Mouse (Mus musculus) limb, embryonic 10.5 days (tissue): ENCODE data around the gene Wipf1. TPM values are rescaled to one million over a fixed set of nuclear protein-coding genes. Genes with fewer than 3 reads are reported as not detected.

Source experiments
- DNase-seq: peaks from one replicate; pipeline ENCODE4 v3.0.0-alpha.2; 2017; ENCODE audit warnings: low spot score
- H3K27ac ChIP-seq: fragments of 300-500 bp; sonication (generic); 2 replicates; pipeline ENCODE4 v1.5.1; 2016; ENCODE audit warnings: mild to moderate bottlenecking
- H3K27me3 ChIP-seq: fragments of 300-500 bp; sonication (generic); 2 replicates; pipeline ENCODE4 v1.6.1; 2016; ENCODE audit warnings: low read depth, mild to moderate bottlenecking; ENCODE audit not compliant: poor library complexity, severe bottlenecking
- H3K36me3 ChIP-seq: fragments of 300-500 bp; sonication (generic); 2 replicates; pipeline ENCODE4 v1.6.1; 2016; ENCODE audit warnings: mild to moderate bottlenecking, moderate library complexity
- H3K4me1 ChIP-seq: fragments of 300-500 bp; sonication (generic); 2 replicates; pipeline ENCODE4 v1.6.1; 2016
- H3K4me3 ChIP-seq: fragments of 300-500 bp; sonication (generic); 2 replicates; pipeline ENCODE4 v1.5.1; 2016; ENCODE audit warnings: mild to moderate bottlenecking, moderate library complexity
- H3K9me3 ChIP-seq: fragments of 300-500 bp; sonication (generic); replicated peaks from 2 replicates; pipeline ENCODE4 v1.6.1; 2016; ENCODE audit warnings: mild to moderate bottlenecking
- WGBS: fragments of 180-500 bp; shearing (Covaris S2); methylation state at CpG from one replicate; pipeline ENCODE4 v1.1.7; 2016; 5-methylcytosine and 5-hydroxymethylcytosine counted together
- polyA plus RNA-seq: library from polyadenylated mRNA; unstranded; fragments of >200 nt; fragmentation: Nextera tagmentation; extraction: Ambion mirVana; gene quantifications from 2 replicates; pipeline ENCODE4 v1.2.1, GENCODE M21; 2016

The Wipf1 gene
- polyA plus RNA-seq, 1 experiment from 2014 or later: 14.2 TPM

- Histone ChIP-seq H3K36me3 (peaks cover 22% of the 10 kb centered on the region), H3K4me3 (0 out of 2 replicates have a peak overlapping the region, but pooled peaks have one; percentile 11), H3K27me3 (no peaks in the 10 kb centered on the region), H3K27ac (peak overlapping the region; percentile 79), H3K4me1 (peaks cover 64% of the 10 kb centered on the region), H3K9me3 (no peaks in the 10 kb centered on the region)
- DNase-seq: peak; percentile 61
- WGBS: 37% methylated on average over 16 of the region's 16 CpGs
Measured at GRCm38 (mm10) chr2:73495617-73496328, 33.8 kb downstream of the Wipf1 start.

- Histone ChIP-seq H3K9me3 (no peaks in the 10 kb centered on the region), H3K27me3 (no peaks in the 10 kb centered on the region), H3K4me1 (peaks cover 70% of the 10 kb centered on the region), H3K36me3 (peaks cover 15% of the 10 kb centered on the region; the same call in 1 of the 2 replicates), H3K4me3 (no peak overlapping the region), H3K27ac (peak overlapping the region; percentile 66)
- DNase-seq: no peak
- 62% methylated on average over 3 of the region's 3 CpGs for WGBS
Measured at GRCm38 (mm10) chr2:73493517-73493916, 36.0 kb downstream of the Wipf1 start.

- peak overlapping the region; percentile 65 for H3K27ac ChIP-seq
- 0 out of 2 replicates have a peak, but pooled peaks cover 5% of the 10 kb centered on the region for H3K36me3 ChIP-seq
- no peak overlapping the region for H3K4me3 ChIP-seq
- no peaks in the 10 kb centered on the region for H3K27me3 ChIP-seq
- WGBS: 68% methylated on average over 9 of the region's 9 CpGs
- DNase-seq: no peak
- H3K4me1 ChIP-seq: peaks cover 68% of the 10 kb centered on the region
- H3K9me3 ChIP-seq: no peaks in the 10 kb centered on the region
Measured at GRCm38 (mm10) chr2:73491442-73492241, 37.9 kb downstream of the Wipf1 start.

GRCm38 (mm10) chr2:73490466-73490865 lies 39.1 kb downstream of the Wipf1 start:
- 0 out of 2 replicates have a peak overlapping the region, but pooled peaks have one; percentile 30 for H3K27ac ChIP-seq
- H3K36me3 ChIP-seq: 0 out of 2 replicates have a peak, but pooled peaks cover 5% of the 10 kb centered on the region
- no peaks in the 10 kb centered on the region for H3K9me3 ChIP-seq
- peaks cover 68% of the 10 kb centered on the region for H3K4me1 ChIP-seq
- H3K27me3 ChIP-seq: no peaks in the 10 kb centered on the region
- 85% methylated on average over 1 of the region's 1 CpGs for WGBS
- no peak for DNase-seq
- no peak overlapping the region for H3K4me3 ChIP-seq

GRCm38 (mm10) chr2:73486120-73486601 lies 43.4 kb downstream of the Wipf1 start:
- Histone ChIP-seq H3K36me3 (peaks cover 10% of the 10 kb centered on the region; the same call in 1 of the 2 replicates), H3K9me3 (no peaks in the 10 kb centered on the region), H3K27ac (peak overlapping the region; percentile 78; the same call in 1 of the 2 replicates), H3K27me3 (no peaks in the 10 kb centered on the region), H3K4me1 (peaks cover 63% of the 10 kb centered on the region), H3K4me3 (no peak overlapping the region)
- no peak for DNase-seq
- 84% methylated on average over 8 of the region's 8 CpGs for WGBS

GRCm38 (mm10) chr2:73485236-73486119 lies 44.1 kb downstream of the Wipf1 start:
- H3K36me3 ChIP-seq: peaks cover 17% of the 10 kb centered on the region
- H3K9me3 ChIP-seq: no peaks in the 10 kb centered on the region
- H3K4me1 ChIP-seq: peaks cover 62% of the 10 kb centered on the region
- peak overlapping the region; percentile 78 for H3K27ac ChIP-seq
- WGBS: 81% methylated on average over 26 of the region's 26 CpGs
- H3K27me3 ChIP-seq: no peaks in the 10 kb centered on the region
- peak overlapping the region; percentile 20 for H3K4me3 ChIP-seq
- no peak for DNase-seq

- Histone ChIP-seq H3K9me3 (no peaks in the 10 kb centered on the region), H3K27me3 (no peaks in the 10 kb centered on the region), H3K36me3 (peaks cover 24% of the 10 kb centered on the region), H3K4me1 (peaks cover 63% of the 10 kb centered on the region), H3K27ac (peak overlapping the region; percentile 78), H3K4me3 (0 out of 2 replicates have a peak overlapping the region, but pooled peaks have one; percentile 6)
- DNase-seq: no peak
- WGBS: 51% methylated on average over 15 of the region's 15 CpGs
Measured at GRCm38 (mm10) chr2:73484561-73485235, 44.8 kb downstream of the Wipf1 start.

- Histone ChIP-seq H3K27ac (no peak overlapping the region), H3K9me3 (no peaks in the 10 kb centered on the region), H3K27me3 (no peaks in the 10 kb centered on the region), H3K36me3 (peaks cover 41% of the 10 kb centered on the region), H3K4me1 (peaks cover 24% of the 10 kb centered on the region), H3K4me3 (no peak overlapping the region)
- no peak for DNase-seq
- WGBS: 94% methylated on average over 6 of the region's 6 CpGs
Measured at GRCm38 (mm10) chr2:73478805-73479204, 50.7 kb downstream of the Wipf1 start.

- no peak for DNase-seq
- WGBS: 92% methylated on average over 7 of the region's 7 CpGs
Measured at GRCm38 (mm10) chr2:73477501-73477900, 52.0 kb downstream of the Wipf1 start.

GRCm38 (mm10) chr2:73475519-73475918 lies 54.0 kb downstream of the Wipf1 start:
- DNase-seq: no peak
- 70% methylated on average over 3 of the region's 3 CpGs for WGBS
- Histone ChIP-seq H3K27me3 (no peaks in the 10 kb centered on the region), H3K36me3 (peaks cover 39% of the 10 kb centered on the region), H3K4me1 (peaks cover 3% of the 10 kb centered on the region; the same call in 1 of the 2 replicates), H3K4me3 (no peak overlapping the region), H3K9me3 (no peaks in the 10 kb centered on the region), H3K27ac (no peak overlapping the region)

More at GRCm38 (mm10) chr2:73477501-73477900, 52.0 kb downstream of the Wipf1 start:
- Histone ChIP-seq H3K4me3 (no peak overlapping the region), H3K9me3 (no peaks in the 10 kb centered on the region), H3K4me1 (peaks cover 12% of the 10 kb centered on the region), H3K27ac (no peak overlapping the region), H3K27me3 (no peaks in the 10 kb centered on the region), H3K36me3 (peaks cover 47% of the 10 kb centered on the region)

GRCm38 (mm10) chr2:73472130-73472529 lies 57.4 kb downstream of the Wipf1 start:
- DNase-seq: no peak
- Histone ChIP-seq H3K27me3 (no peaks in the 10 kb centered on the region), H3K9me3 (no peaks in the 10 kb centered on the region), H3K36me3 (peaks cover 22% of the 10 kb centered on the region), H3K27ac (no peak overlapping the region), H3K4me3 (no peak overlapping the region), H3K4me1 (peaks cover 2% of the 10 kb centered on the region; the same call in 1 of the 2 replicates)
- WGBS: 93% methylated on average over 2 of the region's 2 CpGs
